Mouse (Mus musculus): ENCODE results near the gene Isg15. TPM values are rescaled to one million over a fixed set of nuclear protein-coding genes. Genes with fewer than 3 reads are reported as not detected.

Isg15 gene
- polyA plus RNA-seq, 2 experiments, result 1.3 to 5.8 TPM

GRCm38 (mm10) chr4:156203413-156204131 is 3.0 kb upstream of the Isg15 start:
- no peak for DNase-seq (ENCODE audit: low read depth in 3 of 3, low spot score in 3 of 3)
- Histone ChIP-seq H3K27me3 (ENCODE audit: control insufficient read depth, insufficient read depth, low read length) (peaks cover 37% of the 10 kb centered on the region), H3K4me1 (replicated peaks; ENCODE audit: control insufficient read depth in 2 of 2, insufficient read depth in 2 of 2, low read length in 1 of 2) (peaks cover 7 to 13% of the 10 kb centered on the region in 2 experiments)

GRCm38 (mm10) chr4:156203001-156203412 is 2.4 kb upstream of the Isg15 start, which contains the start of gene AW011738:
TSS of gene AW011738 (plus strand) at chr4:156203304.
- WGBS (ENCODE audit: insufficient replicate concordance), result under 1% methylated on average over 33 of the region's 39 CpGs
- H3K9me3 ChIP-seq (ENCODE audit: control insufficient read depth, low read length), result no peaks in the 10 kb centered on the region
- peak within 1 kb of the TSS; percentile 62 to 63 for H3K4me3 ChIP-seq (ENCODE audit: insufficient read depth in 1 of 2, low read depth in 2 of 2, low read length in 2 of 2)
- H3K4me1 ChIP-seq (replicated peaks; ENCODE audit: control insufficient read depth in 2 of 2, insufficient read depth in 2 of 2, low read length in 1 of 2), result peaks cover 9 to 16% of the 10 kb centered on the region in 2 experiments
- peak within 1 kb of the TSS; percentile 74 for H3K27ac ChIP-seq
- H3K9ac ChIP-seq (replicated peaks), result peak within 1 kb of the TSS; percentile 56
- TF ChIP-seq EP300 (IDR thresholded peaks at IDR 0.05; ENCODE audit: low read depth) (no peak), CTCF (IDR thresholded peaks at IDR 0.05; ENCODE audit: low read depth) (no peak)
- peaks cover 37% of the 10 kb centered on the region for H3K27me3 ChIP-seq (ENCODE audit: control insufficient read depth, insufficient read depth, low read length)
- H3K36me3 ChIP-seq (replicated peaks; ENCODE audit: control insufficient read depth, insufficient read depth, low read depth), result no peaks in the 10 kb centered on the region
- peak; percentile 44 to 58 (median 53) for DNase-seq (ENCODE audit: low read depth in 3 of 3, low spot score in 3 of 3)
- ATAC-seq (ENCODE audit: insufficient read depth), result peak; percentile 76
- peak within 1 kb of the TSS; percentile 80 for H3K4me2 ChIP-seq (ENCODE audit: low read depth)

More at GRCm38 (mm10) chr4:156203413-156204131, 3.0 kb upstream of the Isg15 start:
- peak overlapping the region; percentile 62 to 63 for H3K4me3 ChIP-seq (ENCODE audit: insufficient read depth in 1 of 2, low read depth in 2 of 2, low read length in 2 of 2)
- peak overlapping the region; percentile 80 for H3K4me2 ChIP-seq (ENCODE audit: low read depth)
- WGBS (ENCODE audit: insufficient replicate concordance), result under 1% methylated on average over 49 of the region's 49 CpGs
- no peak overlapping the region for H3K27ac ChIP-seq
- no peak for TF ChIP-seq CTCF (IDR thresholded peaks at IDR 0.05; ENCODE audit: low read depth)
- peak overlapping the region; percentile 56 for H3K9ac ChIP-seq (replicated peaks)
- no peak for ATAC-seq (ENCODE audit: insufficient read depth)
- H3K9me3 ChIP-seq (ENCODE audit: control insufficient read depth, low read length), result no peaks in the 10 kb centered on the region
- H3K36me3 ChIP-seq (replicated peaks; ENCODE audit: control insufficient read depth, insufficient read depth, low read depth), result no peaks in the 10 kb centered on the region

GRCm38 (mm10) chr4:156202462-156202893 is 1.9 kb upstream of the Isg15 start:
- Histone ChIP-seq H3K36me3 (replicated peaks; ENCODE audit: control insufficient read depth, insufficient read depth, low read depth) (no peaks in the 10 kb centered on the region), H3K9me3 (ENCODE audit: control insufficient read depth, low read length) (no peaks in the 10 kb centered on the region), H3K27ac (peak overlapping the region; percentile 74), H3K9ac (replicated peaks) (peak overlapping the region; percentile 56), H3K4me1 (replicated peaks; ENCODE audit: control insufficient read depth in 2 of 2, insufficient read depth in 2 of 2, low read length in 1 of 2) (peaks cover 9 to 17% of the 10 kb centered on the region in 2 experiments), H3K27me3 (ENCODE audit: control insufficient read depth, insufficient read depth, low read length) (peaks cover 37% of the 10 kb centered on the region), H3K4me3 (ENCODE audit: insufficient read depth in 1 of 2, low read depth in 2 of 2, low read length in 2 of 2) (peak overlapping the region; percentile 52 to 62), H3K4me2 (ENCODE audit: low read depth) (peak overlapping the region; percentile 80)
- DNase-seq (ENCODE audit: low read depth in 3 of 3, low spot score in 3 of 3) (peak; percentile 73 to 81 (median 80)), ATAC-seq (ENCODE audit: insufficient read depth) (peak; percentile 76)
- TF ChIP-seq EP300 (IDR thresholded peaks at IDR 0.05; ENCODE audit: low read depth), result peak; percentile 94
- no peak for TF ChIP-seq CTCF (IDR thresholded peaks at IDR 0.05; ENCODE audit: low read depth)
- WGBS (ENCODE audit: insufficient replicate concordance), result 12% methylated on average over 12 of the region's 12 CpGs

- Histone ChIP-seq H3K27ac (peak overlapping the region; percentile 90), H3K4me3 (ENCODE audit: insufficient read depth in 1 of 2, low read depth in 2 of 2, low read length in 2 of 2) (peak overlapping the region; percentile 72 to 78), H3K27me3 (ENCODE audit: control insufficient read depth, insufficient read depth, low read length) (peaks cover 19% of the 10 kb centered on the region), H3K9ac (replicated peaks) (peak overlapping the region; percentile 75), H3K9me3 (ENCODE audit: control insufficient read depth, low read length) (no peaks in the 10 kb centered on the region), H3K36me3 (replicated peaks; ENCODE audit: control insufficient read depth, insufficient read depth, low read depth) (no peaks in the 10 kb centered on the region), H3K4me1 (replicated peaks; ENCODE audit: control insufficient read depth in 2 of 2, insufficient read depth in 2 of 2, low read length in 1 of 2) (peaks cover 15 to 28% of the 10 kb centered on the region in 2 experiments), H3K4me2 (ENCODE audit: low read depth) (peak overlapping the region; percentile 86)
- TF ChIP-seq CTCF (IDR thresholded peaks at IDR 0.05; ENCODE audit: low read depth), result peak; percentile 45
- no peak for TF ChIP-seq EP300 (IDR thresholded peaks at IDR 0.05; ENCODE audit: low read depth)
- WGBS (ENCODE audit: insufficient replicate concordance), result under 1% methylated on average over 26 of the region's 26 CpGs
- DNase-seq (ENCODE audit: low read depth in 3 of 3, low spot score in 3 of 3), result peak; percentile 80 to 82 (median 80)
- ATAC-seq (ENCODE audit: insufficient read depth), result peak; percentile 87
Observed at GRCm38 (mm10) chr4:156197829-156198205, 2.8 kb downstream of the Isg15 start.

GRCm38 (mm10) chr4:156197131-156197828 is 3.3 kb downstream of the Isg15 start, which contains the start of gene Agrn:
TSS of gene Agrn (minus strand) at chr4:156197488.
- Histone ChIP-seq H3K4me3 (ENCODE audit: insufficient read depth in 1 of 2, low read depth in 2 of 2, low read length in 2 of 2) (peak within 1 kb of the TSS; percentile 72 to 78), H3K9ac (replicated peaks) (peak within 1 kb of the TSS; percentile 75), H3K4me2 (ENCODE audit: low read depth) (peak within 1 kb of the TSS; percentile 92), H3K27ac (peak within 1 kb of the TSS; percentile 90), H3K36me3 (replicated peaks; ENCODE audit: control insufficient read depth, insufficient read depth, low read depth) (no peaks in the 10 kb centered on the region), H3K9me3 (ENCODE audit: control insufficient read depth, low read length) (no peaks in the 10 kb centered on the region), H3K27me3 (ENCODE audit: control insufficient read depth, insufficient read depth, low read length) (peaks cover 16% of the 10 kb centered on the region), H3K4me1 (replicated peaks; ENCODE audit: control insufficient read depth in 2 of 2, insufficient read depth in 2 of 2, low read length in 1 of 2) (peaks cover 18 to 28% of the 10 kb centered on the region in 2 experiments)
- ATAC-seq (ENCODE audit: insufficient read depth) (peak; percentile 83), DNase-seq (ENCODE audit: low read depth in 3 of 3, low spot score in 3 of 3) (peak in 2 of 3 experiments; percentile 42 to 45)
- 0% methylated on average over 63 of the region's 88 CpGs for WGBS (ENCODE audit: insufficient replicate concordance)
- TF ChIP-seq CTCF (IDR thresholded peaks at IDR 0.05; ENCODE audit: low read depth) (no peak), EP300 (IDR thresholded peaks at IDR 0.05; ENCODE audit: low read depth) (no peak)

Data from liver, embryonic 14.5 days (tissue).